In genomic region chr4:56608701-56609100, GRCm38 (mm10) we compare ENCODE assay signal across 33 mouse cellular contexts.
DNase-seq lines count a peak whose midpoint lies in the region; ATAC-seq and TF ChIP-seq lines count a peak whose summit lies in the region.
"Had no signal": no experiment of that assay in that cellular context is flagged by ENCODE, and none has a peak within 500 bp of the region (broad histone marks: within the 10 kb centered on the region; RNA-seq: fewer than 3 reads in every experiment).

No protein-coding gene starts in this region.

- 61% methylated on average over 4 of the region's 4 CpGs for WGBS in heart, postnatal 0 days
- 45% methylated on average over 4 of the region's 4 CpGs for WGBS in large intestine, adult 2 months
- 71% methylated on average over 4 of the region's 4 CpGs for WGBS in heart, embryonic 10.5 days
- WGBS in lung, adult 2 months, result 70% methylated on average over 4 of the region's 4 CpGs

- H3K4me3 ChIP-seq in heart, postnatal 0 days (ENCODE audit: low read depth, low read length), result no peak overlapping the region
- no peak overlapping the region for H3K4me3 ChIP-seq in heart, embryonic 10.5 days
- H3K4me3 ChIP-seq in lung, adult 2 months (replicated peaks; ENCODE audit: extremely low read depth, low read depth, low read length), result no peak overlapping the region
- H3K4me3 ChIP-seq: forebrain, embryonic 13.5 days; heart, embryonic 12.5 days; hindbrain, embryonic 10.5 days; hindbrain, embryonic 15.5 days; limb, embryonic 12.5 days; liver, embryonic 15.5 days; lung, embryonic 15.5 days; myocyte; neural tube, embryonic 12.5 days; stomach, embryonic 15.5 days had no signal

- no peak for TF ChIP-seq POLR2A in lung, adult 2 months (IDR thresholded peaks at IDR 0.05; ENCODE audit: borderline replicate concordance, extremely low read depth, low read depth, low read length)

- H3K4me1 ChIP-seq in heart, postnatal 0 days (ENCODE audit: control insufficient read depth, insufficient read depth), result peaks cover 4% of the 10 kb centered on the region; the same call in 1 of the 2 replicates
- peaks cover 19% of the 10 kb centered on the region for H3K4me1 ChIP-seq in heart, embryonic 10.5 days
- H3K4me1 ChIP-seq in lung, adult 2 months (ENCODE audit: control insufficient read depth, insufficient read depth, low read length), result no peaks in the 10 kb centered on the region
- H3K4me1 ChIP-seq: forebrain, embryonic 13.5 days; hindbrain, embryonic 15.5 days; limb, embryonic 12.5 days; liver, embryonic 15.5 days; lung, embryonic 15.5 days; neural tube, embryonic 12.5 days; stomach, embryonic 15.5 days had no signal

- no peaks in the 10 kb centered on the region for H3K27me3 ChIP-seq in heart, postnatal 0 days (ENCODE audit: control insufficient read depth, insufficient read depth, low read length)
- no peaks in the 10 kb centered on the region for H3K27me3 ChIP-seq in heart, embryonic 10.5 days (ENCODE audit: insufficient read depth, poor library complexity, severe bottlenecking)
- H3K27me3 ChIP-seq: forebrain, embryonic 13.5 days; heart, embryonic 12.5 days; hindbrain, embryonic 15.5 days; limb, embryonic 12.5 days; liver, embryonic 15.5 days; lung, embryonic 15.5 days; neural tube, embryonic 12.5 days; Patski; stomach, embryonic 15.5 days had no signal

- no peak for TF ChIP-seq EP300 in heart, postnatal 0 days (IDR thresholded peaks at IDR 0.05; ENCODE audit: low read depth)

- H3K36me3 ChIP-seq in heart, postnatal 0 days (replicated peaks; ENCODE audit: control insufficient read depth, insufficient read depth, low read length), result no peaks in the 10 kb centered on the region
- no peaks in the 10 kb centered on the region for H3K36me3 ChIP-seq in heart, embryonic 10.5 days
- H3K36me3 ChIP-seq: heart, embryonic 12.5 days; hindbrain, embryonic 10.5 days; hindbrain, embryonic 15.5 days; limb, embryonic 12.5 days; liver, embryonic 15.5 days; lung, embryonic 15.5 days; neural tube, embryonic 12.5 days; stomach, embryonic 15.5 days had no signal

- intact Hi-C loops in heart, postnatal 25 days (cut with DNase I), result no loop called here

- TF ChIP-seq CTCF in heart, postnatal 0 days (IDR thresholded peaks at IDR 0.05; ENCODE audit: low read depth), result no peak
- no peak for TF ChIP-seq CTCF in lung, adult 2 months (IDR thresholded peaks at IDR 0.05; ENCODE audit: insufficient read depth, low read length)

- H3K9me3 ChIP-seq in heart, postnatal 0 days (replicated peaks; ENCODE audit: control insufficient read depth, low read length), result no peaks in the 10 kb centered on the region
- no peaks in the 10 kb centered on the region for H3K9me3 ChIP-seq in heart, embryonic 10.5 days
- H3K9me3 ChIP-seq: forebrain, embryonic 13.5 days; heart, embryonic 12.5 days; hindbrain, embryonic 10.5 days; hindbrain, embryonic 15.5 days; limb, embryonic 12.5 days; liver, embryonic 15.5 days; lung, embryonic 15.5 days; neural tube, embryonic 12.5 days; stomach, embryonic 15.5 days had no signal

- H3K9ac ChIP-seq in heart, postnatal 0 days (replicated peaks; ENCODE audit: low read depth, low read length), result no peak overlapping the region
- H3K9ac ChIP-seq: forebrain, embryonic 13.5 days; heart, embryonic 12.5 days; hindbrain, embryonic 15.5 days; limb, embryonic 12.5 days; liver, embryonic 15.5 days; lung, embryonic 15.5 days; neural tube, embryonic 12.5 days; stomach, embryonic 15.5 days had no signal

- no peak overlapping the region for H3K27ac ChIP-seq in heart, postnatal 0 days (ENCODE audit: low read depth)
- H3K27ac ChIP-seq in heart, embryonic 10.5 days, result no peak overlapping the region
- H3K27ac ChIP-seq: forebrain, embryonic 13.5 days; hindbrain, embryonic 10.5 days; hindbrain, embryonic 15.5 days; kidney, postnatal 0 days; limb, embryonic 12.5 days; liver, embryonic 15.5 days; lung, embryonic 15.5 days; neural tube, embryonic 12.5 days; stomach, embryonic 15.5 days had no signal

- ATAC-seq in heart, postnatal 0 days (ENCODE audit: insufficient read depth, low read depth), result 0 out of 2 replicates have a peak, but pooled peaks have one; percentile 6
- ATAC-seq: forebrain, embryonic 13.5 days; inflammation-experienced regulatory T-cells, adult 6 months; Patski had no signal

- H3K4me2 ChIP-seq in heart, postnatal 0 days (ENCODE audit: low read depth, low read length), result no peak overlapping the region
- H3K4me2 ChIP-seq: forebrain, embryonic 13.5 days; heart, embryonic 12.5 days; hindbrain, embryonic 15.5 days; limb, embryonic 12.5 days; liver, embryonic 15.5 days; lung, embryonic 15.5 days; midbrain, embryonic 11.5 days; neural tube, embryonic 12.5 days; stomach, embryonic 15.5 days had no signal

- DNase-seq in heart, postnatal 0 days (ENCODE audit: low spot score), result no peak
- no peak for DNase-seq in heart, postnatal 25 days (ENCODE audit: low spot score)
- DNase-seq in MN1 (ENCODE audit: low spot score), result peak; percentile 12
- DNase-seq in adrenal gland, adult 8-10 months, result peak; percentile 77
- peak; percentile 45 for DNase-seq in large intestine, adult 2 months (ENCODE audit: low read depth, low spot score)
- no peak for DNase-seq in heart, embryonic 10.5 days (ENCODE audit: low spot score)
- DNase-seq in lung, adult 2 months, result no peak
- DNase-seq in ovary, adult 18-20 months (ENCODE audit: low spot score), result no peak
- DNase-seq: B cell, adult 2 months; cerebellum, adult 11-12 months; gastrocnemius, postnatal 25 days; heart, adult 11 months; kidney, adult 8-10 months; kidney, postnatal 4 days; layer of hippocampus, adult 9-11 months; retina, postnatal 1 day; right cerebral cortex, postnatal 14 days; thymus, adult 18-20 months; thymus, postnatal 25 days had no signal

Comparison
In these comparisons a context has a peak if more than half of its experiments do, and no peak if none do; other contexts are left out.
1. DNase-seq: peak in MN1 (single experiment), adrenal gland, adult 8-10 months (single experiment) and large intestine, adult 2 months (single experiment); none in heart, postnatal 0 days (single experiment), heart, postnatal 25 days (single experiment), heart, embryonic 10.5 days (single experiment), lung, adult 2 months (single experiment) and ovary, adult 18-20 months (single experiment).